Mouse (Mus musculus) spleen, adult 2 months (tissue): Measurements from ENCODE around the gene Plekhh2. TPM values are rescaled to one million over a fixed set of nuclear protein-coding genes. Genes with fewer than 3 reads are reported as not detected.

Source experiments
- DNase-seq, 2 experiments: peaks; one replicate each; pipeline versions ENCODE4 v3.0.0 to v3.0.0-alpha.2; 2012 to 2021; ENCODE audit warnings: low spot score in 2 of 2, low read depth in 1 of 2
- H3K27ac ChIP-seq: fragments of 200-500 bp; 2 replicates; pipeline ENCODE4 v1.5.1; 2012; ENCODE audit warnings: low read length, inconsistent platforms; ENCODE audit not compliant: insufficient read depth
- H3K27me3 ChIP-seq: fragments of 200-500 bp; 2 replicates; pipeline ENCODE4 v1.6.1; 2012; ENCODE audit warnings: mild to moderate bottlenecking, moderate library complexity, low read length, inconsistent platforms; ENCODE audit not compliant: control insufficient read depth, insufficient read depth
- H3K36me3 ChIP-seq: fragments of 200-500 bp; 2 replicates; pipeline ENCODE4 v1.6.1; 2012; ENCODE audit warnings: mild to moderate bottlenecking, low read length, inconsistent platforms; ENCODE audit not compliant: control insufficient read depth, insufficient read depth
- H3K4me1 ChIP-seq: fragments of 200-500 bp; 2 replicates; pipeline ENCODE4 v1.6.1; 2011; ENCODE audit warnings: inconsistent platforms; ENCODE audit not compliant: control insufficient read depth, insufficient read depth, insufficient read length
- H3K4me3 ChIP-seq: fragments of 200-500 bp; 2 replicates; pipeline ENCODE4 v1.5.1; 2011; ENCODE audit warnings: mild to moderate bottlenecking, inconsistent platforms; ENCODE audit not compliant: insufficient read depth, insufficient read length; ENCODE audit errors: extremely low read depth
- CTCF ChIP-seq: fragments of 200-500 bp; IDR thresholded peaks from 2 replicates; pipeline ENCODE4 v1.5.1; 2011; ENCODE audit warnings: mild to moderate bottlenecking, inconsistent platforms; ENCODE audit not compliant: insufficient read depth, insufficient read length, insufficient replicate concordance; ENCODE audit errors: extremely low read depth
- POLR2A ChIP-seq: fragments of 200-500 bp; IDR thresholded peaks from 2 replicates; pipeline ENCODE4 v1.6.1; 2011; ENCODE audit warnings: low read depth, low read length, inconsistent platforms
- WGBS: fragments of 180-500 bp; shearing (Covaris S2); methylation state at CpG from one replicate; pipeline ENCODE4 v1.1.7; 2018; 5-methylcytosine and 5-hydroxymethylcytosine counted together
- polyA plus RNA-seq: library from polyadenylated mRNA; depleted of rRNA; stranded (reverse); fragments of >200 nt; gene quantifications from 2 replicates; pipeline ENCODE4 v1.2.3, GENCODE M21; 2012

The Plekhh2 gene
- polyA plus RNA-seq, 1 experiment, result 1.6 TPM

DNA sequence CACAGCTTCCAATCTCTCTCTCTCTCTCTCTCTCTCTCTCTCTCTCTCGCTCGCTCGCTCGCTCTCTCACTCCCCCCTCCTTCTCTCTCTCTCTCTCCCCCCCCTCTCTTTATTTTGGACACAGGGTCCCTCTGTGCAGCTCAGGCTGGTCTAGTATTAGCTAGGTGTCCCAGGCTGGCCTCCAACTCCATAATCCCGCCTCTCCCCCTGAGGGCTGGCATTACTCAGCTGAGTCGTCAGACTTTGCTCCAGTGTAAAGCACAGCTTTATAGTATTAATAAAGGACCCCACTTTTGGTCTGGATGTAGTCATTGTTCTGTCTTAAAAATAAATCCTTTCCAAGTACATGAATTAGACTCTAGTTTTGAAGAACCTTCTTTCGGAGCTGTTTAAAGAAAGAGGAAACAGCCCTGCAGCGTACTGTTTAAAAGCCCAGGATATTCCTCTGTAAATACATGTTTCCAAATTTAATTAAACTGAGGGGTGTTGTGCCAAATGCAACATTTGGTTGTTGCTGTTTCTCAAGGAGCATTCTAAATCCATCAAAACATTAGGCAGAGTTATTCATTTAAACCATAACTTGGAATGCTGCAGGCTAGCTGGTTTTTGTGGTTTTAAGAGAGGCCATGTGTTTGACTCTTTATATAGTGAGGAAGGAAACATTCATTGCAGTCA, 70.2 kb downstream of the Plekhh2 start:
- Histone ChIP-seq H3K27ac (no peak overlapping the region), H3K4me1 (no peaks in the 10 kb centered on the region), H3K4me3 (no peak overlapping the region), H3K27me3 (no peaks in the 10 kb centered on the region), H3K36me3 (no peaks in the 10 kb centered on the region)
- TF ChIP-seq CTCF, result no peak
- no peak for TF ChIP-seq POLR2A
- DNase-seq, result no peak
- WGBS, result 63% methylated on average over 8 of the region's 8 CpGs

DNA sequence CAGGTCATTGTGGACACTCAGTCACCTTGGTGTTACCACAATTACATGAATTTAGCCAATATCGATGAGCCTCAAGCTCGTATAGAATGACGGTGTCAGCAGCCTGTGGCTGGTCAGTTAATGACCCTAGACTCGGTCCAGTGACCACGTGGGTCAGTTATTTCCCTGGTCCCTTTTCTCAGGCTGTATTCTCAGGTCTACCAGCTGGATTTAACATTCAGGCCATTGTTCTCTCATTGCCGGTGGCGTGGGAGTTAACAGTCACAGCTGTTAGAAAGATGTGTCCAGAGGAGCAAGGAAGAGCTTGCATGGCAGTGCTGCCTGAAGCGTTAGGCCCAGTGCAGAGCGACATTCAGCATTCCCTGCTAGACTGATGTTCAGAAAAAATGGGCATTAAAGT, 72.4 kb downstream of the Plekhh2 start:
- no peak for DNase-seq
- TF ChIP-seq CTCF, result no peak
- no peak for TF ChIP-seq POLR2A
- no peaks in the 10 kb centered on the region for H3K36me3 ChIP-seq
- no peaks in the 10 kb centered on the region for H3K4me1 ChIP-seq
- no peaks in the 10 kb centered on the region for H3K27me3 ChIP-seq
- no peak overlapping the region for H3K4me3 ChIP-seq
- no peak overlapping the region for H3K27ac ChIP-seq
- WGBS, result 93% methylated on average over 9 of the region's 9 CpGs

DNA sequence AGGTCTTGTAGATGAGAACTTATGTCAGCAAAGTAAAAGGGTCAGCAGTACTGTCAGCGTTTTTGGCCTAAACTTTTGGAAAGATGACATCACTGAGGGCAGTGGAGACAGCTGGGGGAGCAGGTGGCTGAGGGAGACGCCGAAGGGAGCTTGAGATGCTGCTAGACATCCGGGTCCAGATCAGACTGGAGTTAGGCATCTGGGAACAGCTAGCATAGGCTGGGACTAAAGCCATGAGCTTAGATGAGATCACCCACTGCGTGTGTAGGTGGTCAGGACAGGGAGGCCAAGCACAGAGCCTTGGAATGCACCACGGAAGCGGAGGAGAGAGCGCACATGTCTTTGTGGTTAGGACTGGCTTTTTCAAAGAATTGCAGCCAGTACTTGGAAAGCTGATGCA, 73.4 kb downstream of the Plekhh2 start:
- DNase-seq, result no peak
- Histone ChIP-seq H3K36me3 (no peaks in the 10 kb centered on the region), H3K27me3 (no peaks in the 10 kb centered on the region), H3K4me1 (no peaks in the 10 kb centered on the region), H3K4me3 (no peak overlapping the region), H3K27ac (no peak overlapping the region)
- 82% methylated on average over 8 of the region's 8 CpGs for WGBS
- no peak for TF ChIP-seq POLR2A
- TF ChIP-seq CTCF, result no peak

DNA sequence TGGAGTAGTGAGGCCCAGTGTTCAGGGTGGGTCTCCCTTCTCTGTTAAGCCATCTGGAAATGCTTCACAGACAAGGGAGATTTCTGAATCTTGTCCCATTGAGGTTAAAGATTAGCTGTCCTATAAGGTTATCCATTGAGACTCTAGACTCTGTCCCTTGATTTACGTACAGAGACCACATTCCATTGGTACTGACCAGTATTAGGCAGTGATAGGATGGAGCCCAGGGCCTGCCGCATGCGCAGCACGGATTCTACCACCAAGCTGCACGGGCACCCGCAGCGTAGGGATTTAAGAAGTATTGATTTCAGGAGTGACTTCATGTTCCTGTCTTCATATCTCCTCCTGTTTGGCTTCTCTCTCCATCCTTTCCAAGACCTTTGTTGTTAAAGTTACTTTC, 78.4 kb downstream of the Plekhh2 start:
- 97% methylated on average over 7 of the region's 7 CpGs for WGBS

DNA sequence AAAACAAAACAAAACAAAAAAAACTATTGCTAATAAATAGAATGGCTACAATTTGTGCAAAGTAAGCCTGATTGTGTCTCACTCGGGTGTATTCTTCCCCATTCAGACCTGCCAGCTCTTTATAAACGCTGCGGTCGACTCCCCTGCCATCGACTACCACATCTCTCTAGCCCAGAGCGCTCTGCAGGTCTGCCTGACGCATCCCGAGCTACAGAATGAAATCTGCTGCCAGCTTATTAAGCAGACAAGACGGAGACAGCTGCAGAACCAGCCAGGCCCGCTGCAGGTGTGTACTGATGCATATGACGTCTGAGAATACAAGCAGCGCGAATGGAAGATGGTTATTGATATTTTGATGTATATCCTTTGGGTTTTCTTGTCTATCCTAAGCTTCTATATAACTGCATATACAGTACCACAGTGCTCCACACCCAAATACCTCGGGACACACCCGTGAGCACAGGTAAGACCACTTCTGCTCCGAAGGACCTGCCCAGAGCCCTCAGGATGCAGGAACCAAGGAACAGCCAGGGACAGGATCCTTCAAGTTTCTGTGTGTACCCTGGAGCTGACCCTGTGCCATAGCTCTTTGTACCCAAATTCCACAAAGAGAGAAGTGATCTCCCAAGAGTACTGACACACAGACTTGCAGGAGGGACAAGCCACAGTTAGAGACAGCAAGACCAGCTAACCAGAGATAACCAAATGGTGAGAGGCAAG, 79.9 kb downstream of the Plekhh2 start:
- H3K4me1 ChIP-seq, result no peaks in the 10 kb centered on the region
- WGBS, result 91% methylated on average over 16 of the region's 16 CpGs

More for the DNA sequence above, 78.4 kb downstream of the Plekhh2 start:
- Histone ChIP-seq H3K27me3 (no peaks in the 10 kb centered on the region), H3K36me3 (no peaks in the 10 kb centered on the region), H3K27ac (no peak overlapping the region), H3K4me1 (no peaks in the 10 kb centered on the region), H3K4me3 (no peak overlapping the region)
- TF ChIP-seq CTCF (no peak), POLR2A (no peak)
- no peak for DNase-seq

DNA sequence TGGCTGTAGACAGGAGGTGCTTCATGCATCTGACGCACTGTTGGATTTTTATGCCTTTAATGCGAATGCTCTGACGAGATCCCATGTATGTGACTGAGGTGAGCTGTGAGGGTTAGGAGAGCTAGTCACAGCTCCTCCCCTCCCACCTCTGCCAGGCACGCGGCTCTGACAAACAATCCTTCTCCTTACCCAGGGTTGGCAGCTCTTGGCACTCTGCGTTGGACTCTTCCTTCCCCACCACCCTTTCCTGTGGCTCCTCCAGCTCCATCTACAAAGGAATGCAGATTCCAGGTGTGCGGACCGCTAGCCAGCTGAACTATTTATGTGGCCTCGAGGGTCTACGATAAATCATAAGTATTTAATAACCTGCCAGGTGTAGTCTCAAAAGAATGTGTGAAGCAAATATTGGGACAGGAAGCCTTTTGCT, 84.3 kb downstream of the Plekhh2 start:
- 68% methylated on average over 10 of the region's 10 CpGs for whole genome bisulfite sequencing

More for the DNA sequence above, 79.9 kb downstream of the Plekhh2 start:
- no peak overlapping the region for H3K4me3 ChIP-seq
- no peaks in the 10 kb centered on the region for H3K36me3 ChIP-seq
- no peak overlapping the region for H3K27ac ChIP-seq
- no peak for TF ChIP-seq POLR2A
- no peak for TF ChIP-seq CTCF
- no peak for DNase-seq
- H3K27me3 ChIP-seq, result no peaks in the 10 kb centered on the region

DNA sequence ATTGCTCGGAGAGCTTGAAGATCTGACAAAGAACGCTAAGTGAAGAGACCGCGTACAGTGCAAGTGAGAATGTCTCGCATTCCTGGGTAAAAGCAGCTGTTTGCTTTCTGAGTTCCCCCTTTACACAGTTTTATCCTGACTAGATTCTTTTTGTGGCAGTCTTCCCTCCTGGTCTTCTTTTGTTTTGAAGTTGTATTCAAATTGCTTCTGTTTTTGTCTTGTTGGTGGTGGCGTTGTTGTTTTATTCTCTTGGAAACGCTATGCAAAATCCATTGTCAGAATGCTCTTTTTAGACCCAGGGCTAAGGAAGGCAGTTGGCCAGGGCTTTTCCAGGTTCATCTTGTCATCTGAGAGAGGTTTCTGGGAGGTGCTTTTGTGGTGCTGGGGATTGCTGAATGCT, 84.8 kb downstream of the Plekhh2 start:
- TF ChIP-seq CTCF (no peak), POLR2A (no peak)
- no peak for DNase-seq
- Histone ChIP-seq H3K27me3 (no peaks in the 10 kb centered on the region), H3K4me3 (no peak overlapping the region), H3K27ac (no peak overlapping the region), H3K4me1 (no peaks in the 10 kb centered on the region), H3K36me3 (no peaks in the 10 kb centered on the region)
- WGBS, result 84% methylated on average over 7 of the region's 7 CpGs

More for the DNA sequence above, 84.3 kb downstream of the Plekhh2 start:
- Histone ChIP-seq H3K27me3 (no peaks in the 10 kb centered on the region), H3K4me1 (no peaks in the 10 kb centered on the region), H3K4me3 (no peak overlapping the region), H3K27ac (no peak overlapping the region), H3K36me3 (no peaks in the 10 kb centered on the region)
- no peak for DNase-seq
- TF ChIP-seq POLR2A, result no peak
- TF ChIP-seq CTCF, result no peak
